In the genomic region with DNA sequence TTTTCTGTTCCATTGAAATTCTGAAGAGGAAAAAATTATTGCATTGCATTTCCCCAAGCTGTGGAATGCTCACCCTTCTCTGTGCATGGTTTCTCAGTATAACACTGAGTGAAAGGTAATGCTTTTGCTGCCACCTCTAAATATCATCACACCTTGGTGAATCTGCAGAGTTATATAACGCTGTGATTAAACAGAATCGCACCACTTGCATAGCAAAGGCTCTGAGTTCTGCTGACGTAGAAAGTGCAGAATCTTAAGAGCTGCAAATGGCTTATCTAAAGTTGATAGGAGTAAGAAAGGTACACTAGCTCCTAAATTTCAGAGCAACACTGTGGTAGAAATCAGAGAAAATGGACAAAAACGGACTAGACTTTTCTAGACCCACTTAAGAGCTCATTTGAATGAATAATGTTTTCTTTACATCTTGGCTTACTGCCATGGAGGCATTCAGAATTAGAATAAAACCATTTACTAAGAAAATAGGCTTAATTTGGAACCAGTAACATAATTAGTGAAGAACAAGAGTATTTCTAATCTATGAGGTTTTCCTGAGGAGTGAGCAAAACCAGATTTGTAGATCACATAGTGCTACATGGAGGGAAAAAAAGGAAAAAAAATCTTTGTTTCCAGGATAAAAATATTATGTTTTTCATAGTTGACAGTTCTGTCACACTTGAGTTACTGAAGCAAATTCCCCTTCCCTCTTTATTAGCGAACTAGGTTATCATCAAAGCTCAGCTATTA, we compare ENCODE assay signal across 21 mouse cellular contexts.
A peak's percentile ranks its signal among the peaks of the same experiment; 100 is the strongest.
DNase-seq lines count a peak whose midpoint lies in the region; ATAC-seq lines count a peak whose summit lies in the region.
"Had no signal": no experiment of that assay in that cellular context is flagged by ENCODE, and none has a peak within 500 bp of the region (broad histone marks: within the 10 kb centered on the region; RNA-seq: fewer than 3 reads in every experiment).

No protein-coding gene starts in this region.

- no peaks in the 10 kb centered on the region for H3K27me3 ChIP-seq in forebrain, embryonic 15.5 days
- no peaks in the 10 kb centered on the region for H3K27me3 ChIP-seq in forebrain, embryonic 11.5 days (ENCODE audit: control insufficient read depth, insufficient read depth, low read length)
- H3K27me3 ChIP-seq: CH12.LX; embryonic facial prominence, embryonic 15.5 days; hindbrain, embryonic 15.5 days; Patski had no signal

- no peak for DNase-seq in forebrain, embryonic 11.5 days (ENCODE audit: low spot score)
- DNase-seq in left cerebral cortex, postnatal 25 days (ENCODE audit: low spot score in 2 of 2) = peak; percentile 18 to 22
- DNase-seq in left cerebral cortex, adult 8-10 months (ENCODE audit: low spot score in 2 of 2) = no peak
- DNase-seq in right cerebral cortex, adult 2 months (ENCODE audit: low spot score in 2 of 2) = peak; percentile 7 to 12
- DNase-seq in right cerebral cortex, postnatal 36 days (ENCODE audit: low spot score in 2 of 2) = no peak
- peak; percentile 19 for DNase-seq in telencephalon, adult 2 months (ENCODE audit: low read depth, low spot score)
- DNase-seq in spleen, postnatal 10 days (ENCODE audit: low spot score in 2 of 2) = no peak
- DNase-seq: adrenal gland, postnatal 14 days; cerebellum, adult 2 months; embryo, embryonic 11 days; gastrocnemius, postnatal 10 days had no signal

- no peak overlapping the region for H3K9ac ChIP-seq in forebrain, embryonic 15.5 days (replicated peaks)
- H3K9ac ChIP-seq in forebrain, embryonic 11.5 days (ENCODE audit: low read length) = no peak overlapping the region
- H3K9ac ChIP-seq: embryonic facial prominence, embryonic 15.5 days; hindbrain, embryonic 15.5 days had no signal

- 0 out of 2 replicates have a peak, but pooled peaks have one; percentile 23 for ATAC-seq in forebrain, embryonic 15.5 days (replicated peaks)
- no peak for ATAC-seq in forebrain, embryonic 11.5 days (replicated peaks; ENCODE audit: low FRiP score)
- ATAC-seq: activated CD4-positive, CD25-positive, alpha-beta regulatory T cell, adult 4 months; intestine, embryonic 16.5 days; Patski had no signal

- H3K4me3 ChIP-seq in forebrain, embryonic 15.5 days = no peak overlapping the region
- no peak overlapping the region for H3K4me3 ChIP-seq in forebrain, embryonic 11.5 days (ENCODE audit: low read depth, low read length)
- H3K4me3 ChIP-seq: embryonic facial prominence, embryonic 15.5 days; erythroblast, embryonic 14.5 days; hindbrain, embryonic 10.5 days; hindbrain, embryonic 15.5 days had no signal

- H3K4me2 ChIP-seq in forebrain, embryonic 15.5 days (replicated peaks) = 0 out of 2 replicates have a peak overlapping the region, but pooled peaks have one; percentile 5
- H3K4me2 ChIP-seq in forebrain, embryonic 11.5 days (ENCODE audit: low read depth, low read length, severe bottlenecking) = no peak overlapping the region
- H3K4me2 ChIP-seq: embryonic facial prominence, embryonic 15.5 days; heart, embryonic 11.5 days; hindbrain, embryonic 15.5 days had no signal

- peaks cover 16% of the 10 kb centered on the region for H3K4me1 ChIP-seq in forebrain, embryonic 15.5 days
- H3K4me1 ChIP-seq in forebrain, embryonic 11.5 days (replicated peaks; ENCODE audit: control insufficient read depth, insufficient read depth, low read length) = no peaks in the 10 kb centered on the region
- H3K4me1 ChIP-seq: embryonic facial prominence, embryonic 15.5 days; hindbrain, embryonic 10.5 days; hindbrain, embryonic 15.5 days had no signal

- no peaks in the 10 kb centered on the region for H3K9me3 ChIP-seq in forebrain, embryonic 15.5 days
- H3K9me3 ChIP-seq in forebrain, embryonic 11.5 days (ENCODE audit: control insufficient read depth, low read length) = no peaks in the 10 kb centered on the region
- H3K9me3 ChIP-seq: embryonic facial prominence, embryonic 15.5 days; hindbrain, embryonic 10.5 days; hindbrain, embryonic 15.5 days had no signal

- intact Hi-C loops in left cerebral cortex, postnatal 25 days (cut with DNase I) = no loop called here

- H3K36me3 ChIP-seq in forebrain, embryonic 15.5 days = no peaks in the 10 kb centered on the region
- no peaks in the 10 kb centered on the region for H3K36me3 ChIP-seq in forebrain, embryonic 11.5 days (ENCODE audit: control insufficient read depth, insufficient read depth, low read length)
- H3K36me3 ChIP-seq: embryonic facial prominence, embryonic 15.5 days; hindbrain, embryonic 10.5 days; hindbrain, embryonic 15.5 days had no signal

- no peak overlapping the region for H3K27ac ChIP-seq in forebrain, embryonic 15.5 days (replicated peaks)
- no peak overlapping the region for H3K27ac ChIP-seq in forebrain, embryonic 11.5 days (ENCODE audit: low read depth, low read length)
- H3K27ac ChIP-seq: embryonic facial prominence, embryonic 15.5 days; hindbrain, embryonic 10.5 days; hindbrain, embryonic 15.5 days had no signal

- 41% methylated on average over 5 of the region's 5 CpGs for WGBS in forebrain, embryonic 15.5 days
- 78% methylated on average over 5 of the region's 5 CpGs for WGBS in forebrain, embryonic 11.5 days

Comparison
In these comparisons a context has a peak if more than half of its experiments do, and no peak if none do; other contexts are left out.
1. DNase-seq: peak in left cerebral cortex, postnatal 25 days (2 of 2), right cerebral cortex, adult 2 months (2 of 2) and telencephalon, adult 2 months (single experiment); none in forebrain, embryonic 11.5 days (single experiment), left cerebral cortex, adult 8-10 months (0 of 2), right cerebral cortex, postnatal 36 days (0 of 2) and spleen, postnatal 10 days (0 of 2).